Mouse (Mus musculus) olfactory bulb, adult 2 months (tissue): ENCODE measurements around the gene Il1f9. TPM values are rescaled to one million over a fixed set of nuclear protein-coding genes. Genes with fewer than 3 reads are reported as not detected.
"Not testable (repeated sequence)": the region's sequence is repeated elsewhere in the genome, so short reads cannot be mapped to it uniquely, and the experiment has no call there.

Experiments
- H3K27ac ChIP-seq: fragments of 200-500 bp; 2 replicates; pipeline ENCODE4 v1.5.1; 2012; ENCODE audit warnings: low read depth, low read length; ENCODE audit not compliant: insufficient read depth
- H3K4me1 ChIP-seq: fragments of 200-500 bp; 2 replicates; pipeline ENCODE4 v1.6.1; 2012; ENCODE audit warnings: low read length; ENCODE audit not compliant: control insufficient read depth, insufficient read depth
- H3K4me3 ChIP-seq: fragments of 200-500 bp; 2 replicates; pipeline ENCODE4 v1.5.1; 2012; ENCODE audit warnings: mild to moderate bottlenecking, low read depth, low read length, moderate library complexity; ENCODE audit not compliant: insufficient read depth
- CTCF ChIP-seq: fragments of 200-500 bp; IDR thresholded peaks from 2 replicates; pipeline ENCODE4 v1.5.1; 2012; ENCODE audit warnings: low read depth, mild to moderate bottlenecking, low read length, moderate library complexity; ENCODE audit not compliant: insufficient read depth
- POLR2A ChIP-seq: fragments of 200-500 bp; IDR thresholded peaks from 2 replicates; pipeline ENCODE4 v1.6.1; 2012; ENCODE audit warnings: mild to moderate bottlenecking, low read depth, low read length, moderate library complexity; ENCODE audit not compliant: insufficient read depth
- WGBS: fragments of 180-500 bp; shearing (Covaris S2); methylation state at CpG from one replicate; pipeline ENCODE4 v1.1.7; 2018; 5-methylcytosine and 5-hydroxymethylcytosine counted together
- polyA plus RNA-seq: library from polyadenylated mRNA; stranded (reverse); fragments of >200 nt; gene quantifications from 2 replicates; pipeline ENCODE4 v1.2.4, GENCODE M21; 2012; ENCODE audit warnings: low replicate concordance; ENCODE audit not compliant: missing spikeins, insufficient read depth, insufficient read length

Il1f9 gene
- not detected in 2 replicates for polyA plus RNA-seq

DNA sequence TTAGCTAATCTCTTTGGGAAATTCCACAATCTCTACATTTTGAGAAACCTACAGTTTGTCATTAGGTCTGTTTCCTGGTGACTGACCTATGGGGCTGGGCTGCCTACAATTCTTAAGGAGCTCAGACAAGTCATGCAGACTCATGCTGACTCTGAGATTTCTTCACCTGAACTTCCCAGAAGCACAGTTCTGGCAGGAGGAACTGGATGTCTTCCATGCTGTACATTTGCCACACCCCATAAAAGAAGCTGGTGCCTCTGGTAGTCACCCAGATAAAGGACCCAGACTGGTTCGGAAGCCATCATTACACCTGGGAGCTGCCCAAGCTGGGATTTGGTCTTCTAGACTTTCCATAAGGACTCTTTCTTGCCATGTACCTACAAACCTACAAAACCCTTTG is at the start of gene Il1f9:
TSS of gene Il1f9 (plus strand) at position 301 of the 400 bp plus-strand sequence.
- Histone ChIP-seq H3K4me1 (no peaks in the 10 kb centered on the region; the same call in 1 of the 2 replicates), H3K27ac (no peak within 1 kb of the TSS), H3K4me3 (no peak within 1 kb of the TSS)
- TF ChIP-seq POLR2A (no peak), CTCF (no peak)
- 94% methylated on average over 1 of the region's 1 CpGs for whole genome bisulfite sequencing

DNA sequence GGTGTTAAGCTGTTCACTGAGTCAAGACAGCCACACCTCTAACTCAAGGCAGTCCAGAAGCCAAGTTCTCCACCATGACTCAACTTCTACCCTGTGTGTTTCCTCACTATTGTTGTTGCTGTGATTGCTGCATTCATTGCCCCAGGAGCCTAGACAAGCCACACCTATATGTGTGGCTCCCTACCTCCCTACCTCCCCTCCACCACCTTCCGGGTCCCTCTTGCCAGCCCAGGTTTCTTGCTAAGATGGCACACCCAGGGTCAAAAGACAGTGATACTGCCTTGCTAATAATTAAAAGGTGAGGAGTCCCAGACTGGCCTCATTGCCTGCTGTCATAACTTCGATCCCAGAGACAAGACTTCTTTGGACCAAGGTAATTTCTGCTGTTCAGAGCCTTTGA is 33.4 kb upstream of the Il1f9 start, which contains the start of gene Il1f8:
TSS of gene Il1f8 (plus strand) at position 301 of the 400 bp plus-strand sequence.
- WGBS: 85% methylated on average over 2 of the region's 2 CpGs
- TF ChIP-seq POLR2A: no peak
- Histone ChIP-seq H3K4me1 (no peaks in the 10 kb centered on the region), H3K4me3 (no peak within 1 kb of the TSS), H3K27ac (no peak within 1 kb of the TSS)

DNA sequence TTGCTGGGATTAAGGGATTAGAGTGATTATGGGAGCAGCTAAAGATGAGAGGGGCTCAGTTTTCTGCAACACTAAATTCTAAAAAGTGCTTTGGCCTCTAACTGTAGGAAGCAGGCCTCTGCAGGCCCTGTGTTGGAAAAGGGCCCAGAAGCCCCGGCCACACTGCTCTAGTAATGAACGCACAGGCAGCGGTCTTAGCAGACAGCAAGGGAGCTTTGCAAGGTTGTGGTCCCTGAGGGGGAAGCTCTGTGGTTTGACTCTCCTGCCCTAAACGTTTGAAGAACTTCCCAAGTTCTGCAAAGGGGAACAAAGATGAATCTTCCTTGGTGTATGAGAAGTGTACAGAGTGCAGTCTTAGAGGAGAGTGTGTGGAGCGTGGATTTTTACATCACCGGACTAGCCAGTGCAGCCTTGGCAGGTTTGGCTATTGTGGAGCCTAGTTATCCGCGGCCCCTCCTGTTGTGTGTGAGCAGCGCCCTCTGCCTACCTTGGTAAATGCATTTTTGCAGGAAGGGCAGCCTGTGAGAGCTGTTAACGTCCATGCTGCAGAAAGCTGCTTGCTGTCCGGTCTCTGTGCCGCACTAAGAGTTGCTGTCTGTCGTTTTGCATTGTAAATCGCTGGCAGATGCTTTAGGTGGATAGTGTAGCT is 4.5 kb upstream of the Il1f9 start:
- H3K4me1 ChIP-seq, H3K4me3 ChIP-seq, H3K27ac ChIP-seq: not testable (repeated sequence)
- 9% methylated on average over 14 of the region's 14 CpGs for WGBS

DNA sequence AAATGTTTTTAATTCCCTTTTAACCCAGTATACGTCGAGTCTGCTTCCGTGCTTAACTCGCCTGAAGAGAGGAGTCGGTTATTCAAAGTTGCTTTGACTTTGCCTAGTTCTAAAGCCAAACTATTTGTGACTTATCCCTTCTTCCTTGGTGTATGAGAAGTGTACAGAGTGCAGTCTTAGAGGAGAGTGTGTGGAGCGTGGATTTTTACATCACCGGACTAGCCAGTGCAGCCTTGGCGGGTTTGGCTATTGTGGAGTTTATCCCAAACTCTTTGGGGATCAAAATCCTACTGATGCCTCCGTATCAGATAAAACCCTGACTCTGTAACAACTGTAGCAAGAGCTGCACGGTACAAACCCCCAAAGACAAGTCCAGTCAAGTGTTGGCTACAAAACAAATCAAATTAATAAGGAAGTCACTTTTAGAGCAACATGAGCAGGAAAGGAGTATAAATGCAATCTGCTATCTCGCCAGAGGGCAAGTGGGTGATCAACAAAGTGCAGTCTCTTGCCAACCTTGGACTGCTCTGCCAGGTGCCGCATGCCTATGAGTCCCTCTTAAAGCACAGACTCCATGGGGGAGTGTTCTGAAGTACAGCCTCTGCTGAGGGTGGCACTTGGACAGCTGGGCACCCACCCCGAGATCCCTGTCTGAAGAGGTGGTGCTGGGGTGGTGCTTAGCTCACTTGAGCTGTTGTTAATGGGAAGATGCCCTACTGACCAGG is 3.7 kb upstream of the Il1f9 start:
- not testable (repeated sequence) for H3K27ac ChIP-seq, H3K4me1 ChIP-seq, H3K4me3 ChIP-seq
- WGBS: 47% methylated on average over 13 of the region's 13 CpGs

DNA sequence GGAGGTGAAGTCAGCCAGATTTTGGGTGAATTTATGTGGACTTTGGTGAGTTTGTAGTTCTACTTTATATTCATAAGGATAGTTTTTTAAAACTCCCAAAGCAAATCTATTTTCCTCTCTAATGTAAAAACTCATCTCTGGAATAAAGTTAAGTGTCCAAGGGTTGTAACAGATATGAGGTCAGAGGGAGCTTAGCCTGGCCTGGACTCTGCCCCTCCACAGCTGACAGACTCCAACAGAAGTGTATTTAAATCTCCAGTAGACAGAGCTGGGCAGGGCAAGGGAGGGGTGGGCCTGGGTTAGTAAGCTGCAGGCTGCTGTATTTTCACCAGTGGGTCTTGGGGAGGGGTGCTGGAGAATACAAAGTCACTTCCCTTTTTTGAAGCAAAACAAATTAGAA is 2.2 kb upstream of the Il1f9 start:
- H3K27ac ChIP-seq, H3K4me3 ChIP-seq, H3K4me1 ChIP-seq: not testable (repeated sequence)

DNA sequence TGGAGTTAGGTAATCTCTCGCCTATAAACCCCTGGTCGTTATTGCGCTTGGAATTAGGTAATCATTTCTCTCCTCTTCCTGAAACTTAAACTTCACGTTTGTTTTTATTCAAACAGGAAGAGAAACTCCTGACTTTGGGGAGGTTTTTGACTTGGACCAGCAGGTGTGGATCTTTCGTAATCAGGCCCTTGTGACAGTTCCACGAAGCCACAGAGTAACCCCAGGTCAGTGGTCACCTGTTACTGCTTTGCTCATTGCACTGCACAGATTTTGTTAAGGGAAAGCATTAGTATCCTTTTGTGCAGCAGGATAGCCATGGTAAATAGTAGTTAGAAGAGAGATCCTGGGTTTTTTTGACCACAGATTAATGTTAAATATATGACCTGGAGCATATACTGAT is 1.3 kb downstream of the Il1f9 start:
- TF ChIP-seq POLR2A (no peak), CTCF (no peak)
- Histone ChIP-seq H3K4me3 (no peak overlapping the region), H3K4me1 (no peaks in the 10 kb centered on the region), H3K27ac (no peak overlapping the region)
- WGBS: 75% methylated on average over 6 of the region's 6 CpGs

DNA sequence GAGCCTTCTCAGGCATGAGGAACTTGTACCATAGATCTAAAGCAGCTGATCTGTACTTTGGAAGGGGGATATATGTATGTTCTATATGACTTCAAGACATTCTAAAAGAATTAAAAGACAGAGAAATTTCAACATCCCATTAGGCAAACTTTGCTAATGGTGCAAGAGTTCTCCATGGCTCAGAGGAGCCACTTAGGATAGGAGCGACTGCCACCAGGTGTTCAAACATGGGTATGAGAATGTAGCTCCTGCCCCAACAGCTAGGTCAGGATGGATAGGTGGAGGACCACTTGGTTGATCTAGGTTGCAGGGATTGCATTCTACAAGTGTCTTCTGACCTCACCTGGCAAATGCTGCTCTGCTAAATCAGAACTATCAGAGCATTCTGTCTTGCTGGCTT is 1.9 kb downstream of the Il1f9 start:
- Histone ChIP-seq H3K27ac (no peak overlapping the region), H3K4me1 (no peaks in the 10 kb centered on the region), H3K4me3 (no peak overlapping the region)
- no peak for TF ChIP-seq CTCF
- no peak for TF ChIP-seq POLR2A
- WGBS: 76% methylated on average over 1 of the region's 1 CpGs

DNA sequence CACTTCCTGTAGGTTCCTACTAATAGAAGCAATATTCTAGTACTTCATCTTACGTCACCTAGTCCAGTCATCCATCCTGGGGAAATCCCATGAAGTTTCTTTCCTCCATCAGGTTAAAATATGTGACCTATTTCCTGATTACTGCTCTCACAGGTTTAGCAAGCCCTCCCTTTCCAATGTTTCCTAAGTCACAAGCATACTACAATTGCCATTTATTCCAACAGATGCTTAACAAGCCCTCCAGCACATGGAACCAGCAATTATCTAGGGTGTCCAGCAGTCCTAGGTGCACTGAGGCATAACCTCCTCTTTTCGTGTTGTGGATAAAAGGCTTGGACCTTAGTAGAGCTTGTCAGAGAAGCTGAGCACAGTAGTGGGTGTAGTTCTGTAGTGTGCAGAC is 28.8 kb downstream of the Il1f9 start, which contains the start of gene Il1f6:
TSS of gene Il1f6 (plus strand) at position 301 of the 400 bp plus-strand sequence.
- no peaks in the 10 kb centered on the region for H3K4me1 ChIP-seq
- no peak within 1 kb of the TSS for H3K27ac ChIP-seq
- no peak for TF ChIP-seq CTCF
- no peak for TF ChIP-seq POLR2A
- 74% methylated on average over 2 of the region's 2 CpGs for WGBS
- H3K4me3 ChIP-seq: no peak within 1 kb of the TSS

DNA sequence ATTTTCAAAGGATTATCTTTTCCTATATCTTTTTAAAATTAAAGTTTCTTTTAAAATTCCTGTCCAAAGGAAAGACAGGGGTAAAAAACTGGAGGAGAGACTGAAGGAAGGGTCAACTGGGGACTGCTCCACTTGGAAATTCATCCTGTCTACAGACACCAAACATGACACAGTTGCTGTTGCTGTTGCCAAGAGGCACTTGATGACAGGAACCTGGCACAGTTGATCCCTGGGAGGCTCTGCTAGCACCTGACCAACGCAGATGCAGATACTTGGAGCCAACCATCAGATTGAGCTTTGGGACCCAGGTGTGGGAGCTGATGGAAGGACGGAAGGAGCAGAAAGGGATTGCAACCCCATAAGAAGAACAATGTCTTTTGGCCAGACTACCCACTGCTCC is 40.9 kb downstream of the Il1f9 start:
- Histone ChIP-seq H3K27ac (no peak overlapping the region), H3K4me3 (no peak overlapping the region), H3K4me1 (no peaks in the 10 kb centered on the region)
- WGBS: 85% methylated on average over 2 of the region's 2 CpGs
- no peak for TF ChIP-seq POLR2A
- no peak for TF ChIP-seq CTCF

Other genes starting within 250 kb of the Il1f9 start
- gene Hnmt, start 137.1 kb upstream of the Il1f9 start, polyA plus RNA-seq: not detected in 2 replicates
- not detected in 2 replicates for gene Tbpl2, start 89.9 kb upstream of the Il1f9 start, polyA plus RNA-seq
- not detected in 2 replicates for gene Il1f8, start 33.3 kb upstream of the Il1f9 start, polyA plus RNA-seq
- not detected in 2 replicates for gene Il1f6, start 28.9 kb downstream of the Il1f9 start, polyA plus RNA-seq
- not detected in 2 replicates for gene Il1f5, start 90.5 kb downstream of the Il1f9 start, polyA plus RNA-seq
- not detected in 2 replicates for gene Il1f10, start 104.7 kb downstream of the Il1f9 start, polyA plus RNA-seq
- gene Il1rn, start 150.4 kb downstream of the Il1f9 start, polyA plus RNA-seq: not detected in 2 replicates
- not detected in 2 replicates for gene Psd4, start 181.1 kb downstream of the Il1f9 start, polyA plus RNA-seq